Mouse (Mus musculus) cortical plate, adult 2 months (tissue): ENCODE results near the gene Gpr174.

Source experiments
- CTCF ChIP-seq: fragments of 200-500 bp; IDR thresholded peaks from 2 replicates; pipeline ENCODE4 v1.5.1; 2011; ENCODE audit warnings: mild to moderate bottlenecking, control low read depth, low read length; ENCODE audit not compliant: insufficient read depth; ENCODE audit errors: extremely low read depth
- POLR2A ChIP-seq: fragments of 200-500 bp; IDR thresholded peaks from 2 replicates; pipeline ENCODE4 v1.6.1; 2011; ENCODE audit warnings: mild to moderate bottlenecking, low read length, control low read depth; ENCODE audit not compliant: insufficient read depth; ENCODE audit errors: extremely low read depth

GRCm38 (mm10) chrX:107234655-107235054 lies 21.0 kb upstream of the Gpr174 start:
- TF ChIP-seq CTCF, result no peak
- no peak for TF ChIP-seq POLR2A
